Mouse (Mus musculus) left cerebral cortex, adult 18-20 months (tissue): Measurements from ENCODE around the gene Wfdc12. TPM values are rescaled to one million over a fixed set of nuclear protein-coding genes. Genes with fewer than 3 reads are reported as not detected.

Experiments used
- DNase-seq, 2 experiments: peaks; one replicate each; pipeline ENCODE4 v3.0.0; 2021 to 2022; ENCODE audit warnings: low spot score in 2 of 2, mixed read lengths in 1 of 2
- total RNA-seq, 2 experiments: library from RNA; stranded (reverse); gene quantifications; 2 replicates each; pipeline ENCODE4 v1.2.3; 2021

Wfdc12 gene
- total RNA-seq, 2 experiments from 2014 or later = not detected

DNA sequence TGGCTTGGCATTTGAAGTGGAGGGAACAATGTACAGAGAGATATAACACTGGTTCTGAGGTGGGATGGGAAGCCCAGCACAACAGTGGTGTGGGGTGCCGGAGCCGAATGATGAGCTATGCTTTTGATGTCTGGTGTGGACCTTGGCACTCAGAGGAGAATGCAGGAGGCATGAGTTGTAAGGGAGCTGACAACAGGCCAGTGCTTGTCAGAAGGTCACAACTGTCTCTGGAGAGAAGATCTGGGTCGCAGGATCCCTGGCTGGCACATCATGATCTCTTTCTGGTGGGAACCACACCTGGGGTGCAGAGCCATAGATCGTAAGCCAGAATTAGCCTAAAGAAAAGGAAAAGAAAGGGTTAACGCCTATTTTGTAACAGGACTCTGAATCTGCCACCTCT, 12.6 kb downstream of the Wfdc12 start:
- no peak for DNase-seq

- DNase-seq = no peak
Observed at GRCm38 (mm10) chr2:164175850-164176249, 14.6 kb downstream of the Wfdc12 start.

GRCm38 (mm10) chr2:164174649-164175395, 15.6 kb downstream of the Wfdc12 start:
- peak; percentile 85 to 89 for DNase-seq

GRCm38 (mm10) chr2:164173394-164173793, 17.0 kb downstream of the Wfdc12 start:
- no peak for DNase-seq

DNA sequence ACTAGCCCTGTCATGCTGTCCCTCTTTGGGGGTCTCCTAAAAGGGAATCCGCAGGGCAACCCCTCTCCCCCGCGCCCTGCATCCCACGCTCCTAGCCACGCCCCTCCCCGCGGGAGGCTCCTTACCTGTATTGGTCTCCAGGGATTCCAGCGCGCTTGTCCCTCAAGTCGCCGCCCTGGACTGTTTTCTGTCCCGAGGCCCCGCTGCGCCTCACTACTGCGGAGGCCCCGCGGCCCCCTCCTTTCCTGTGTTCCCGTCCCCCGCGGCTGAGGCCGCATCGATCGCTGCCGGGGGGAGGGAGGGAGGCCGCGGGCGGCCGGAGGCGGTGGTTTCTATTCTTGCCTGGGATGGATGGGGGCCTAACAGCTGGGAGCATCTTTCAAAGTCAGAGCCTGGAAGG, 19.5 kb downstream of the Wfdc12 start, which contains the start of gene Kcns1:
Gene Kcns1 (minus strand): TSS at position 212 of the 400 bp plus-strand sequence.
- DNase-seq = peak; percentile 37 to 60

DNA sequence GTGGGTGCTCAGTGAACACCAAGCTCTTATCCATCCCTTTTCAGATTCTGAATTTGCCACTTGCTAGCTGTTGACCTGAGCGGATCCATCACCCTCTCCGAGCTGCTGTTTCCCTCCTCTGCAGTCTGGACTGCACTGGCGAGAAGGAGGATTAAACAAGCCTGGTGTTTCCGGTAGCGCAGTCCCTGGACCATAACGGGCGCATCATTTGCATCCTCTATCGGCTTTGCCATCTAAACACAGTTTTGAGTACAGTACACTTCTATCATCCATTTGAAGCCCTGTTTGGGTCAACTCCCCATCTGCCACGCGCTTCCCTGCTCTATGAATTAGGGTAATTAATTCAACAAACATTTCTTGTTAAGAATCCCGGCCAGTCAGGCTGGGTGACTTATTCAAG, 20.1 kb downstream of the Wfdc12 start:
- peak in 1 of 2 experiments; percentile 30 for DNase-seq

- peak; percentile 31 to 39 for DNase-seq
Observed at GRCm38 (mm10) chr2:164168571-164168946, 21.8 kb downstream of the Wfdc12 start.

DNA sequence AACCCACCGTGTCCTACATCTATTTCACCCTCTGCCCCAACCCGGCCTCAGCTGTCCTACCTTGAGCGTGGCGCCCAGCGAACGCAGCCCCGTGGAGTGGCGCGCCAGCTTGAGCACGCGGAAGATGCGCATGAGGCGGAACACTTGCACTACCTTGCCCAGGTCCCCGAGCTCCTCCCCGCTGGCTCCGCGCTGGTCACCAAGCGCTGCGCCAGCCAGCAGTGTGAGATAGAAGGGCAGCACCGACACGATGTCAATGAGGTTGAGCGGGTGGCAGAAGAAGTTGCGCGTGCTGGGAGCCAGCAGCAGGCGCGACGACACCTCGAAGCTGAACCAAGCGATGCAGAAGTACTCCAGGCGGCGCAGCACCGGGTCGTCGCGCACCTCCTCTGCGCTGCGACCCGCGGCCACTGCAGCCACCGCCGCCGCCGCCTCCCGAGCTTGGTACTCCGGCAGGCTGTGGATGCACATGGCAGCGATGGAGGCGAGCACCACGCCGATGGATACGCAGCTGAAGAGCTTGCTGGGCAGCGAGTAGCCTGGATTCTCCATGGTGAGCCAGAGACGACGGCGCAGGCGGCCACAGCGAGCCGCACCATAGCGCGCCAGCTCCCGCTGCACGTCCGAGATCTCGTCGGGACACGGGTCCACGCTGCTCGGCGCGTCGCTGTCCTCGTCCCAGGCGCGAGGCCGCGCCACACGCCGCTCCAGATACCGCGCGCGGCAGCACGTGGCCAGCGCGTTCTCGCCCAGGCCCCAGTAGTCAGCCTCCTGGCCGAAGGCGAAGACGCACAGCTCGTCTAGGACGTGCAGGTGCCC, 22.4 kb downstream of the Wfdc12 start:
- DNase-seq = no peak

GRCm38 (mm10) chr2:164164941-164165340, 25.5 kb downstream of the Wfdc12 start:
- no peak for DNase-seq

DNA sequence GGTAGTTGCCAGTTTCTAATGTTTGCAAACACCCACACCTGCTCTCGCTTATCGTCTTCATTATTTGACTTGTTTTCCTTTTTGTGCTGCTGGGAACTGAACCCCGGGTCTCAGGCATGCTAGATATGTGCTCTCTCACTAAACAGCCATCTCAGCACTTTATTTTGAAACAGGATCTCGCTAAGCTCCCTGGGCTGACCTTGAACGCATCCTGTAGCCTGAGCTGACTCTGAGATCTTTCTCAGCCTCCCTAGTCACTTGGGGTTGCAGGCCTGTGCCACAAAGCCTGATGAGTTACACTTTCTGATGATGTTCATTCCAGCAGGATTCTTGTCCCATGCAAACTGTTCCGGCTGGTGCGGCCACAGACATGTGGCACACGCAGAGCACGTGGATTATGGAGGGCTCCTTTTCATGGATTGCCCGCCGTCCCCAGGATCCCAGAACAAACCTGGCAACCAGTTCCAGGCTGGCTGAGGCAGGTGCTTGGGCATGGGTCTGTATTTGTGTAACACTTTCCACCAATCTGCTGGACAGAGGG, 28.8 kb downstream of the Wfdc12 start:
- no peak for DNase-seq

GRCm38 (mm10) chr2:164158838-164159237, 31.6 kb downstream of the Wfdc12 start:
- no peak for DNase-seq

GRCm38 (mm10) chr2:164156158-164156557, 34.2 kb downstream of the Wfdc12 start:
- no peak for DNase-seq

DNA sequence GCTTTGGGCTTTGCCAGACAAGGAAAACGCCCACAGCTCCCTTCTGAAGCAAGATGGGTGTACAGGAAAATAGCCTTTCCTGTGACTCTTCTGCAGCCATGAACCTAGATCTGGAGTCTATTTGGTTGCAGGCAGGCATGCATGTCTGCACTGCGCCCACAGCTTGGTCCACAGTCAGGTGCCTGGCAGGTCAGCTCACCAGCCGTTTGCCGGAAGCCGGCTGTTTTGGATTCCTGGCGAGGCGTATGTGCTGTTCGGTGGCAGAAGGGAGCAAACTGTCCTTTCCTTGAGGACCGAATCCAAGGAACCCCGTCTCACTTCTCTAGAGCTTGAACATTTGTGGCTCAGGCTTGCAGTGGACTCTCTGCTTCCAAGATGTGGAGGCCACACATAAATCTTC, 36.4 kb downstream of the Wfdc12 start:
- no peak for DNase-seq

GRCm38 (mm10) chr2:164152341-164152740, 38.1 kb downstream of the Wfdc12 start:
- no peak for DNase-seq

- no peak for DNase-seq
Observed at GRCm38 (mm10) chr2:164150086-164150760, 40.2 kb downstream of the Wfdc12 start.

- DNase-seq = no peak
Observed at GRCm38 (mm10) chr2:164146556-164146955, 43.9 kb downstream of the Wfdc12 start.

DNA sequence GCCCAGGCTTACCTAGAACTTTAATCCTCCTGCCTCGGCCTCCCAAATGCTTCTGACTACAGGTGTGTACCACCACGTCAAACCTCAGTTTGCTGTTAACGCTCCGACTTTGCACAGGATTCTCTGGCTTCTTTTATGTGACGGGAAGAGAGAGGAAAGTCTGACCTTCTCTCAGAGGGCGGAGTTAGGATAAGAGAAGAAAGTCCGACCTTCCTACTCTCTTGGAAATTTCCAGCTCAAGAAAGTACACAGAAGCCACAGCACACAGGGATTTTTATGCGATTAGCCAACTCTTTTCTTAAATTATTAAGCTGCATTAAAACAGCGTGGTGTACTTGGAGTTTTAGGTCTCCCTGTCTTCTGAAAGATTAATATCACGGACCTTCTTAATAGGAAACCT, 45.9 kb downstream of the Wfdc12 start:
- no peak for DNase-seq

GRCm38 (mm10) chr2:164144025-164144424, 46.4 kb downstream of the Wfdc12 start:
- no peak for DNase-seq

- DNase-seq = peak; percentile 43 to 45
Observed at GRCm38 (mm10) chr2:164142021-164142420, 48.4 kb downstream of the Wfdc12 start.
